Mouse (Mus musculus) urinary bladder, postnatal 25 days (tissue): ENCODE data around the gene Gm42957.
"Not testable (repeated sequence)": the region's sequence is repeated elsewhere in the genome, so short reads cannot be mapped to it uniquely, and the experiment has no call there.

ENCODE experiments used
- DNase-seq: peaks from one replicate; pipeline ENCODE4 v3.0.0; 2022; ENCODE audit warnings: low spot score

The Gm42957 gene

GRCm38 (mm10) chr3:96623201-96623600, 12.1 kb upstream of the Gm42957 start:
- DNase-seq, result no peak

- DNase-seq, result peak; percentile 93
These were observed 5.3 kb upstream of the Gm42957 start, which contains the start of gene Rbm8a for GRCm38 (mm10) chr3:96629729-96630600. Rbm8a (plus strand) TSS chr3:96629933.

- DNase-seq, result no peak
These were observed 3.2 kb upstream of the Gm42957 start for GRCm38 (mm10) chr3:96632058-96632457.

DNA sequence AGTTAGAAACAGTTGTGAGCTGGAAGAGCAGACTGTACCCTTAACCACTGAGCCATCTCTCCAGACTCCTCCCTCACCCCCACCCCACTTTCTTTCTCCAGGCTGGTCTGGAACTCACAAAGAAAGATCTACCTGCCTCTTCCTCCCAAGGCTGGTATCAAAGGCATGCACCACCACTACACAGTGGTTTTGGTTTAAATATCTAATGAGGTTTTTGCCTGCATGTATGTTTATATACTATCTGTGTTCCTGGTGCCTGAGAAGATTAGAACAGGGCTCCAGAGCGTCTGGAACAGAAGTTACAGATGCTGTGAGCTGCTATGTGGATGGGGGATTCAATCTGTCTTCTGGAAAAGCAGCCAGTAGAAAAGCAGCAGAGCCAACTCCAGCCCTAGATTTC, 1.3 kb upstream of the Gm42957 start:
- no peak for DNase-seq

DNA sequence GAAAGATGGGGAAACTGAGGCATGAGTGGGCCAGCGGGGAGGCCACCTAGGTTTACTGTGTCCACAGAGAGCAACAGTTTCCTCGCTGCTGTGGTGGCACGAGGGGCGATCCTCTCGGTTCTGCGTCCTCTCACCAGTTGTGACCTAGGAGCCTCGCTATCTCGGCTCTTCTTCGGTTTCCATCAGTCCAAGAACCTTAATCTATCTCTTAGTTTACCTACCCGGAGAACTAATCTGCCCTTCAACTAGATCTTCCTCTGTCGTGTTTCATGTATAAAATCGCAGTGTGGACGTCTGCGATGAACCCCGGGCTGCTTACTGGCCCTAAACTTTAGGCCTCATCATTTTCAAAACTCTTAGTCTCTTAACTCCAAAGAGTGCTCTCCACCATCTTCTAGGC, 632 bp downstream of the Gm42957 start:
- no peak for DNase-seq

DNA sequence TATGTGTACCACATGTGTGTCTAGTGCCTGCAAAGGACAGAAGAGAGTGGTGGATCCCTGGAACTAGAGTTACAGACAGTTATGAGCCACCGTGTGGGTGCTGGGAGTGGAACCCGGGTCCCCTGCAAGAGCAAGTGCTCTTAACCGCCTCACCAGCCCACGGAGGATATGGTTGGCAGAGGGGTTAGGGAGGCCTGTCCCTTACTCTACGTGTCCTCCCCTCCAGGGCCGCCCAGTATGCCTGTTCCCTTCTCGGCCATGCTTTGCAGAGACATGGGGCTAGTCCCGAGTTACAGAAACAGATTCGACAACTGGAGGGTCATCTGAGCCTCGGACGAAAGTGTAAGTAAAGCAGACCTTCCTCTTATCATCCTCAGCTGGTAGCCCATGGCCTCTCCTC, 1.2 kb downstream of the Gm42957 start:
- no peak for DNase-seq

- peak; percentile 54 for DNase-seq
These were observed 3.9 kb downstream of the Gm42957 start for GRCm38 (mm10) chr3:96639219-96639618.

DNA sequence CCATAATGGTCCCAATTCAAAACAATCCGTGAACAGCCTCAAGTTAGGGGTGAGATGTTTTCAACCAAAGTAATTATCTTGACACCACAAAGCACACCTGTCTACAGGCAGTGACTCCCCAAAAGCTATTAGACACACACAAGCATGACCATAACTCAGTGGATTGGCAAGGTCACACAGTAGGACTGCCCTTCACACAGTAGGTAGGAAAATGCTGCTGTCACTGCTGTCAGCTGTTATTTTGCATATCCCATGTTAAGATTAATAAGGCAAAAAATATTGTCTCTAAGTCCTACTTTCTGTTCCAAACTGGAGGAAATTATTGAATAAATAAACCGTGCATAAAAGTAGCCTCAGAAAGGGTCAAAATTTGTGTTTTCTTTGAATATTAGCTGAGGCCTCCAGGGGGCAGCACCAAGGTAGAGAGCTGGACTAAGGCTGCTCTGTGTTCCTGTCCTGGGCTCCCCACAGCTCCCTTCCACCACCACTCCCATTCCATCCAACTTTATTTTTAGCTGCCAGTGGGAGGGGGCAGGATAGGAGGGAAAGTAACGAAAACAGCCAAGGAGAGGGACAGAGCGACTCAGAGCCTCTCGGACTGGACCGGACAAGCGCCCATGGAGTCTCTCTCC, 9.9 kb downstream of the Gm42957 start, which contains the start of gene Itga10:
Gene Itga10 (plus strand): TSS at position 567 of the 632 bp plus-strand sequence.
- DNase-seq, result peak; percentile 43

- DNase-seq, result no peak
These were observed 12.1 kb downstream of the Gm42957 start for GRCm38 (mm10) chr3:96647365-96647764.

DNA sequence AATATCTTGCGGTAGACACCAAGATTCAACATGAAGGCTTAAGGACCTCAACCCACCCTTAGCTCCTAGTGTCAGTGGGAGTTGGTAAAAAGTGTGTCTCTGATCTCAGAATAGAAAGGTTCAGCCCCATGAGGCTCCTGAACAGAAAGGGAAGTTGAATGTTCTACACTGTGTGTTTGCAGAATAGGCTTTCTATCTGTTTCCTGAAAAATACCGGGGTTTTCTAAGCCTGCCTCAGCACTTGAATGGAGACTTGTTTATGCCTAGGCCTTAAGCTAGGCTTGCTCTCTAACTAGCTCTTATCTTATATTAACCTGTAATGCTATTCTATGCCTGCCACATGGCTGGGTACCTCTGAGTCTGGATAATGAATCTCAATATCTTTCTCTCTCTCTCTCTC, 25.6 kb downstream of the Gm42957 start:
- no peak for DNase-seq

DNA sequence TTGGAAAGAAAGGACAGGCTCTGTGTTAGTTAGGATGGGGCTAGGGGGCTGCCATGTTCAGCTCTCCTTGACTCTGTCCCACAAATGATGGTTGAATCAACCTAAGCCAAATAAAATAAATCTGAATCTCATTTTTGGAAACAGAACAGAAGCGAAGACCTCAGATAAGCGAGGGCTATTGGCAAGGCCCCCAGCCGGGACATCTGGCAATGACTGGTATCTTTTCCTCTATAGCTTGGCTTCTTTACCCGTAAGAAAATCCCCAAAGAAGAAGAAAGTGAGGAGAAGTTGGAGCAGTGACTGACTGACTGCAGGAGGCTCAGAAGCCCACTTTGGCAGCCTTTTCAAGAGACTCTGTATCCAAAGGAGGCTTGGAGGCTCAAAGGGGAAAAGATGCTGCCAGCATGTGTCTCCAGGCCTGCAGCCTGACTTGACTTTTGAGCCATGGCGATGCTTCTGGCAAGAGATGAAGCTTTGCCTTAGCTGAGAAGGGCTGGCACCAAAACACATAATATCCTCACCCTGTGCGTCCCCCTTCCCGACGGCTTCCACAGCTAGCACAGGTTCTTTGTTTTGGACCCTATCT, 27.6 kb downstream of the Gm42957 start:
- no peak for DNase-seq

- peak; percentile 79 for DNase-seq
These were observed 28.4 kb downstream of the Gm42957 start for GRCm38 (mm10) chr3:96663432-96664239.

GRCm38 (mm10) chr3:96665732-96666363, 30.6 kb downstream of the Gm42957 start:
- DNase-seq, result not testable (repeated sequence)

DNA sequence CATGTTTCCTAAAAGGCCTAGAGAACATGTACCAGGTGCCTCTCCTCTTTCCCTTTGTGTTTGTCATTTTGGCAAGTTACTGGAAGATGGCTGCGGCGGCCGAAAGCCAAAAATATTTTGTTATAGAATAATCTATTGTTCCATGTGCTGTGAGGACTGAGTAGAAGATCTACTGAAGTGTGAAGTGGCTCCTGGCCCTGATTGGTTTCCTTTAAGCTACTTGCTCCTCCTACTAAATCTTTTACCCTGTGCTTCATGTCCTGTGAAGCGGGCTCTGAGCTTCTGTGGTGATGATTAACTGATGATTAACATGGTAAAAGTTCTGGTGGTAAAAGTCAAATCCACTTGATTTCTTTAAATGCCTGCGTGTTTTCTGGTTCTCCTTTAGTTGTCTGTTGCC, 31.6 kb downstream of the Gm42957 start:
- no peak for DNase-seq

DNA sequence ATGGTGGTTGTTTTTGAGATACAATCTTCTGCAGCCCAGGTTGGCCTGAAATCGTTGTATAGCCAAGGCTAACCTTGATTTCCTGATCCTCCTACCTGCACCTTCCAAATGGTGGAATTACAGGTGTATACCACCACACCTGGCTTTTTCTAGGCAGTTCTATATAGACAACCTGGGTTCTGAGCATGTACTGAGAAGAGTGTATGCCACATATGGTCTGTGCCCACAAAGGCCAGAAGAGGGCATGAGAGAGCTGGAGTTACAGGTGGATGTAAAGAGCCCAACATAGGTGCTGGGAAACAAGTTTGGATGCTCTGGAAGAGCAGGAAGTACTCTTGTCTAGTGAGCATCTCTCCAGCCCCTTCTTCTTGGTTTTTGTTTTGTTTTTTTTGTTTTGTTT, 32.0 kb downstream of the Gm42957 start:
- DNase-seq, result no peak

DNA sequence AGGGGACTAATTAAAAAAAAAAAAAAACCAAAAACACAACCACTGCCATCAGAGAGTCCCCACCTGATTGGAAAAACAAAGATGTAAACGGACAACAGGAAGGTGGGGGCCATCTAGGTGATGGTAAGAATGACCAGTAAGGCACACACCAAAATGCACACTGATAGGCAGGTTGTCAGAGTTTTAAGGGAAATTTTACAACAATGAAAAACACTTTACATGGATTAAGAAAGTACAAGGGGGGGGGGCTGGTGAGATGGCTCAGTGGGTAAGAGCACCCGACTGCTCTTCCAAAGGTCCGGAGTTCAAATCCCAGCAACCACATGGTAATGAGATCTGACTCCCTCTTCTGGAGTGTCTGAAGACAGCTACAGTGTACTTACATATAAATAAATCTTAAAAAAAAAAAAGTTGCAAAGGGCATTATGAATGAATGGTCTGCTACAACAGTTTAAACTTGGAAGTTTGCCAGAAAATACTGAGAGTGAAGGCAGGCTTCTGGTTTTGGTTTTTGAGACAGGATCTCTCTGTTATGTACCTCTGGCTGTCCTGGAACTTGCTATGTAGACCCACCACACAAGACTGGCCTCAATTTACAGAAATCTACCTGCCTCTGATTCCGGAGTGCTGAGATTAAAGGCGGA, 33.3 kb downstream of the Gm42957 start:
- DNase-seq, result no peak

GRCm38 (mm10) chr3:96669727-96670468, 34.6 kb downstream of the Gm42957 start, which contains the start of gene Ankrd35:
Ankrd35 (plus strand) TSS chr3:96670131.
- DNase-seq, result peak; percentile 68

DNA sequence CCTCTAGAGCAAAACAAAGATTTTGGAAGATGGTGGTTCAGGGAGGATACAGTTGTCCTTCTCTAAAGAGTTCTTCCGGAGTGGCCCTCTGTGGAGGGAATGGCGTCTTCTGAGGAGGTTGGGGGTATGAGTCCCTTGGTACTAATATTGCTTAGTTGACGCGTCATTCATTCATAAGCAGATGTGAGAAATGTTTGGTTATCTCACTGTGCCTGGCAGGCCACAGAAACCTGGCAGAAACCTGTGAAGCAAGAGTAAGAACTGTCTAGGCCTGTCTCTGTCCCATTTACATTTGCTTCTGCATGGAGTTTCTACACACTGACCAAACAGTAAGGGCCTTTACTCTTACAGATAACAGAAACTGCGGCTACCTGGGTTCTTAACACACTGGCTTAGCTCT, 36.2 kb downstream of the Gm42957 start:
- no peak for DNase-seq

GRCm38 (mm10) chr3:96673514-96673913, 38.2 kb downstream of the Gm42957 start:
- DNase-seq, result no peak

DNA sequence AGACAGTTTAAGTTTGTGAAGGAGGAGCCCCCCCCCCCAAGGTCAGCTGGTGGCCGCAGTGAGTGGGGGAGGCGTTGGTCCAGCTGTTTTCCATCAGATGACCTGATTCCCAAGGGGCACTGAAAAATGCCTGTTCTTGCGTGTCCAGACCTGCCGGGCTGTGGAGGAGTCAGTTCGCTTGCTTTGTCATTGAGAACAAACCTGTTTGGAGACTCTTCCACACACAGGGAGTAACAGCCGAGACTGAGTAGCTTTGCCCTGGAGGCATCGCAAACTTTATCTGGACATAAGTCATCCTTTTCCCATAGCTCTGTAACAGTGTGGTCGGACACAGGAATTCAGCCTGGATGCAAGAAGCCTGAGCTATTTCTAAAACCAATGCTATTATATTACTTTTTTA, 39.2 kb downstream of the Gm42957 start:
- DNase-seq, result peak; percentile 48
